Mouse (Mus musculus): ENCODE measurements around the gene Arhgap1.
"Not testable (repeated sequence)": the region's sequence is repeated elsewhere in the genome, so short reads cannot be mapped to it uniquely, and the experiment has no call there.

The Arhgap1 gene

DNA sequence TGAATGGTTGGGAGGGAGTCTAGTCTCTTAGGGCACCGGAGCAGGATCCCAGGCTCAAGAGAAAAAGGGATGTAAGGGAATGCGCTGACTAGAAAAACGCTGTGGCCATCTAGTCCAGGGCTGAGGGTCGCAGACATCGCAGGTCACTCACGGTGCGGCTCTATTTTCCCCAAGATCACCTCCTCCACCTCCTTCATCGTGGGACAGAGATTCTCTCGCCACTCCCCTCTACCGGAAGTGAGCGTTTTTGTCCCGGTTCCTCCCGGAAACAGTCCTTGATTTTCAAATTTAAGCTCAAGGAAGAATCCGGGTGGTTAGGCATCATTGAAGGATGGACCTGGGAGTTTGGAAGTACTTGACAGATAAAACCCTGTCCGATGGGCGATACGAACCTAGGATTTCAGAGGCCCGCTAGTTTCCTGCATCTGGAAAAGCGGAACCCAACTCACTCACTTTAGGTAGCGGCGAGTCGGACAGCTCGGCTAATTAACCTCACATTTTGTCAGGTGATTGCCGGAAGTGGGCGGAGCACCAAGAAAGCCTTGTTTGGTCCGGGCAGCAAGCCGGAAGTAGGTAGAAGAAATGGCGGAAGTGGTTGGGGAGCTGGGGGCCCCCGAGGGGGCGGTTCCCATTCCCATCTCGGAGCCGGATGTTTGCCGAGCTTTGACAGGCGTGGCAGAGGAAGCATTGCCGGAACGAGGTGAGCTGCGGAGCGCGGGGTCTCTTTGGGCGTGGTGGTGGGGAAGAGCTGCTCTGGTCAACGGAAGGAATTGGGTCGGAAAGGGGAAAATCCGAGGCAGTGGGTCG, at the start of gene Arhgap1, which contains the start of gene Zfp408:
Gene Arhgap1 (plus strand): TSS at position 308 of the 807 bp plus-strand sequence.
Gene Zfp408 (minus strand): TSS at position 239 of the 807 bp plus-strand sequence.
- DNase-seq (ENCODE audit: low spot score) = peak; percentile 86

- no peak for DNase-seq (ENCODE audit: low spot score)
Measured at GRCm38 (mm10) chr2:91600475-91600874, 49.2 kb upstream of the Arhgap1 start.

DNA sequence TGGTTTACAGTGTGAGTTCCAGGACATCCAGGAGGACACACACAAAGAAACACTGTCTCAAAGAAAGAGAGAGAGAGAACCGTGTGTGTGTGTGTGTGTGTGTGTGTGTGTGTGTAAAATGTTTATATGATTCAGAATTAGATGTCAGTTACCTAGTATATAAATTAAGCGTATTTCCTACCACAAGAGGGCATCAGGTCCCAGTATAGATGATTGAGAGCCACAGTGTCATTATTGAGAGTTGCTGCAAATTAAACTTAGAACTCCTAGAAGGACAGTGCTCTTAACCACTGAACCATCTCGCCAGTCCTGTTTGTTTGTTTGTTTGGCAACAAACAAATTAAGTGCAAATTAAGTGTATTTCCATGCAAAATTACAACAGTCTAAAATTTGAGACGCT, 47.3 kb upstream of the Arhgap1 start:
- DNase-seq (ENCODE audit: low spot score) = no peak

GRCm38 (mm10) chr2:91609370-91609769, 40.3 kb upstream of the Arhgap1 start:
- not testable (repeated sequence) for DNase-seq (ENCODE audit: low spot score)

- DNase-seq (ENCODE audit: low spot score) = no peak
Measured at GRCm38 (mm10) chr2:91622356-91622755, 27.3 kb upstream of the Arhgap1 start.

GRCm38 (mm10) chr2:91623366-91623765, 26.3 kb upstream of the Arhgap1 start:
- DNase-seq (ENCODE audit: low spot score) = not testable (repeated sequence)

- DNase-seq (ENCODE audit: low spot score) = no peak
Measured at GRCm38 (mm10) chr2:91627486-91627885, 22.2 kb upstream of the Arhgap1 start.

GRCm38 (mm10) chr2:91628171-91628570, 21.5 kb upstream of the Arhgap1 start:
- no peak for DNase-seq (ENCODE audit: low spot score)

DNA sequence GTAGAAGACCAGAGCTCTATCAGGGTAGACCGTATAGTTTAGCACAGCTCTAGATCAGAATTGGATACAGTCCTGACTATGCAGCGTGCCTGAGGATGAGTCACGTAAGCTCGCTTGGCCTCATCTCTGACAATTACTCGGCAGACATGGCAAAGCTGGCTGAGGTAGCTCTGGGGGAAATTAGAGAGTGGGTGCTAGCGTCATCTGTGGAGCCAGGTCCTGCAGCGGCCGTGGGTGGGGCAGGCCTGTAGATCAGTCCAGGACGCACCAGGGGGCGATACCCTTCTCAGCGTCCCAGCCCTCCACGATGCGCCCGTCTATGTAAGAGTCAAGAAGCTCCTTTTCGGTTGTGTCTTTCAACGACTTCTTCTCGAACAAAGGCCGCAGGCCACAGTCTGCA, 20.0 kb upstream of the Arhgap1 start:
- no peak for DNase-seq (ENCODE audit: low spot score)

DNA sequence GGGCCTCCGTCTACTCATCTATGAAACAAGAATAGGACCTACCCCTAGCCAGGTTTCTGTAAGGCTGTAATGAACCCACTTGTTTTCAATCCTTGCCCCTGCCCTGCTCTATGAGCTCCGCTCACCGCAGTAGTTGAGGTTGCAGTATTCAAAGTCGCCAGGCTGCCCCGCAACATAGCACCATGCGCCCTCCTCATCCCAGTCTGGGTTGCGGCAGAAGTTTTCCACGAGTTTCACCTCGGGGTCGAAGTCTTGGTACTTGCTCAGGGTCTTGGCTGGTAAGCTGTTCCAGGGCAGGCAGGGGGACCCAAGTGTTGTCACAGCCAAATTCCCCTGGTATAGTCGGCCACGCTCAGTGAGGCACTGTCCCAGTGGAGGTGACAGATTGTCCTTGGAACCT, 19.3 kb upstream of the Arhgap1 start:
- DNase-seq (ENCODE audit: low spot score) = no peak

GRCm38 (mm10) chr2:91631826-91632225, 17.8 kb upstream of the Arhgap1 start:
- DNase-seq (ENCODE audit: low spot score) = no peak

DNA sequence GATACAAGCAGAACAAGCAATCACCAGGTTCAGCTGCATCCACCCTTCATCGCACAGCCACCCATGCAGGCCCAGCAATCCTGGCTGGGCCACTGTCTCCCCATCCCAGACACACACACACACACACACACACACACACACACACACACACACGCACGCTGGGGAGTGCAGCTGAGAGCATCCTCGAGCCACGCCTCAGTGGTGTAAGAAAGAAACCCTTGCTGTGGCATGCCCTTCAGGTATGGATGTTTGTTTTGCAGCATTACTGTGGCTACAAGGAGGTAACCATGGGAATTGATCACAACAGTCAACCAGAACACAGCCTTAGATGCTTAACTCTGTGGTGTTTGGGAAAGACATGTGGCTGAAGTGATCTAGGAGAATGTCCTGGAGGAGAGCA, 17.3 kb upstream of the Arhgap1 start:
- DNase-seq (ENCODE audit: low spot score) = no peak

DNA sequence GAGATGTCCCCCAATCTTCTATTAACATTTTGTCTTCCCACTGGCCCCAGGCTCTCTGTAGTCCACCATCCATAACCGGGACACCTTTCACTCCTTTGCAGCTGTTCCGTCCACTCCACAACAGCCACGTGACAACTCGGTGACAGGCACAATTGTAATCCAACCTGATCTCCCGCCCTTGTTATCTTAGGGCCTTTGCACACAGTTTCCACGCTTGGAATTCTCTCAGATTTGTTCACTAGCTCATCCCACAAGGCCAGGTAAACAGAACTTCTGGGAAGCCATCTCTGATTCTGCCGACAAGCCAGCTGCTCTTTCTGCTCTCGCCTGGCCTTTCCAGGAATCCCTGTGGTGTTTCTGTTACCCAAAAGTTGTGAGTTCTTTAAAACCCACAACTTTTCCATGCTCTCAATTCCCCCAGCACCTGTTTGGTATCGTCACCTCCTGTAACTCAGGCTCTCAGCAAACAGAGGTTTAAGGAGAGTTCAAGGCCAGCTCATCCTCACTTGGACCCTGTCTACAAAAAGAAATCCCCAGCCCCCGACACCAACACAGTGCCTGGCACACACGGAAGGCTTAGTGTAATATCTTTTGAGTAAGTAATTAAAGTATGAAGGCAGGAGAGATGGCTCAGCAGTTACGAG, 16.2 kb upstream of the Arhgap1 start:
- DNase-seq (ENCODE audit: low spot score) = no peak

DNA sequence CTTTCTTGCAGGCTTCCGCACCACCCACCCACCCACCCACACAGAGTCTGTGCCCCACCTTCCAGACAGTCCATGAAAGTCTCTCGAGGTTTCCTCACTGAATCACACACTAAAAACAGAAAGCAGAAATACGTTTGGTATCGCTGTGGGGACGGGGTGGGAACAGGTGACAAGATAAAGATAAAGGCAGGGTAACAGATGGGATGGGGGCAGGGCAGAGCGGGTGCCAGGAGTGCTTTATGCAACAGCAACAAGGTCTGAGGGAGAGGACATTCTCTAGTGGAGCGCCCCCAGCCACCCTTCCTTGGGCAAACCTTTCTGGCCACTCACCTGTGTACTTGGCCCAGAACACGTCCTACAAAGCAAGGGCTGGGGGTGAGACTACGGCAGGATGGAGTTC, 14.8 kb upstream of the Arhgap1 start:
- no peak for DNase-seq (ENCODE audit: low spot score)

DNA sequence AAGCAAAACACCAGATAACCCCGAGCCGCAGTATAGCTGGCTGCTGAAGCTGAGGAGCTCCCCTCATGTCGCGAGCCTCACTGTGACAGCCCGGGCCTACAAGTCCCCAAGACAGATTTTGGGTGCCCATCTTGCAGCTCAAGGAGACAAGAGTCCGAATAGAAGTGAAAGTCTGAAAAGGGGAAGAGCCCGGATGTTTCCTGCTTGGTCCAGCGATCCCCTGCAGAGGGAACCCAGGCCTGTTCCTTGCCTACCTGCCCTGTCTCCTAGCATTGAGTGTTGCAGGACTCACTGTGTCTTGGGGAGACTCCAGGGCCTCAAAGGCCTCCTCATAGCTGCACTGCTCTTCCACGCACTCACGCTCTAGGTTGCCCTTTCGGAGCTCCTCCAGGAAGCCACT, 14.2 kb upstream of the Arhgap1 start:
- no peak for DNase-seq (ENCODE audit: low spot score)

- no peak for DNase-seq (ENCODE audit: low spot score)
Measured at GRCm38 (mm10) chr2:91636229-91636628, 13.4 kb upstream of the Arhgap1 start, which contains the start of gene F2. Gene F2, minus strand, starts transcription at chr2:91636414.

DNA sequence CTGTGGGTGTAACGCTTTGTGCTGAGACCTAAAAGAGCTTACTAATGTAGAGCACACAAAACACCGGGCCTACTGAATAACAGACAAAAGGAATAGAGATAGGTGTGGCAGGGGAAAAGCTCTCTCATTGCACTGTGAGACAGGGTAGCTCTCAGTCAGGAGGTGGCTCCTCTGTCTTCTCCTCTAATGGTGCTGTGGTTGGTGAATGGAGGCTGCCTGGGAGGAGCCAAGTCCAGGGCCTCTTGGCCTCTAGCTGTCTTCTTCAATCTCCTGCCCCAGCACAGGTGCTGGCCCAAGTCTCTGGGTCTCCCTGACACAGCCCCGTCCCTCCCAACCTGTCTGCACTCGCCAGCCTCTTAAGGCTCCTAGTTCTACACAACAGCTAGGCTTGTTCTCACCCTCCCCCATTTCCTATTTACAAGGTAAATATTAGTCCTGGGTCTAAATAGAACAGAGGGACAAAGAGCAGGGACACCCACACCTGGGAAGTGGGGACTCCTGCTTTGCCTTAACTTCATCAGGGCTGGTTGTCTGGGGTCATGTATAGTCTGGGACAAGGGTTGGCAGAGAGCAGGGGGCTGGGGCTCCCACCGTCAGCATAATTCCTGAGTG, 12.8 kb upstream of the Arhgap1 start:
- no peak for DNase-seq (ENCODE audit: low spot score)

DNA sequence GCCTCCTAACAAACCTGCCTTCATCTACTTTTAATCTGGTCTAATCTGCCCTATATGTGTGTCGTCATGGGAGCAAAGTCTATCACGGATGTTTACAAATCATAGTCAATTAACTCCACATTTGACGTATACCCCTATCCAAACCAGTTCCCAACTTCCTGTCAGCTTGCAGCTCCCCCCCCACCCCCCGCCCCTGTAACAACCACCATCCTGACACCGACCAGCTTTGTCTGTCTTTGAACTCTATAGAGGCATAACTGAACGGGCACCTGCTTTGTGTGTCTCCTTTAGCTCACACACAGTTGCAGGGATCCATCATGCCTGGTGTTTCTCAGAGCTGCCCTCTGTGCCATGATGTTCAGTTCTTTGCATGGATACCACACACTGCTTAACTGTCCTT, 10.7 kb upstream of the Arhgap1 start:
- DNase-seq (ENCODE audit: low spot score) = no peak

GRCm38 (mm10) chr2:91642825-91643415, 6.7 kb upstream of the Arhgap1 start:
- DNase-seq (ENCODE audit: low spot score) = no peak

DNA sequence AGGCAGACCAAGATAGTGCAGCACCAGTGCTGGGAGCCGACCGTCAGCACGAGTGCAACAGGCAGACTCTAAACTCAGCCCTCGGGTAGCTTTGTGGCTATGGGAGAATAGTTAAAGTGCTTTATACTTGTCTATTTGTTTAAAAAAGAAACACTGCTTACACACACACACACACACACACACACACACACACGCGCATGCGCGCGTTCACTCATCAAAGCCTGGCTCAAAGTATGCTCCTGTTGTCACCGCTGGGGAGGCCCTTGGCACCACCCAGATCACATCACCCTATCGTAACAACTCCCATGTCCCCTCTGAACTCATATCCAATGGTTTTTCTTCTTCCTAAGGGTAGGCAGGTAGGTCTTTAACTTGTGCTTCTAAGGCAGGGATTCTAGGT, 5.6 kb upstream of the Arhgap1 start:
- no peak for DNase-seq (ENCODE audit: low spot score)

DNA sequence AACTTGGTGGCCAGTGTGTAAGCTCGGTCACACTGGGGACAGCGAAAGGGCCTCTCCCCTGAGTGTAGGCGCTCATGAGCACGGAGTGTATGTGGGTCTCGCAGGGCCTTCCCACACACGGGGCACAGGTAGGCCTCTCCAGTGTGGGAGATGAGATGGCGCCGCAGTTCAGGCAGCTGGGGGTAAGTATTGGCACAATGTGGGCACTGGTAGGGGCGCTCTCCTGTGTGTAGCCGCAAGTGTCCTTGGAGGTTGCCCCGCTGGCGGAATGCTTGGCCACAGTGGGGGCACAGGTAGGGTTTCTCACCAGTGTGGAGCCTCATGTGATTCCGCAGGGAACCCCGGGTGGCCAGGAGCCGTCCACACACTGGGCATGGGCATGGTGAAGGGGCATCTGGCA, 4.3 kb upstream of the Arhgap1 start:
- DNase-seq (ENCODE audit: low spot score) = no peak

DNA sequence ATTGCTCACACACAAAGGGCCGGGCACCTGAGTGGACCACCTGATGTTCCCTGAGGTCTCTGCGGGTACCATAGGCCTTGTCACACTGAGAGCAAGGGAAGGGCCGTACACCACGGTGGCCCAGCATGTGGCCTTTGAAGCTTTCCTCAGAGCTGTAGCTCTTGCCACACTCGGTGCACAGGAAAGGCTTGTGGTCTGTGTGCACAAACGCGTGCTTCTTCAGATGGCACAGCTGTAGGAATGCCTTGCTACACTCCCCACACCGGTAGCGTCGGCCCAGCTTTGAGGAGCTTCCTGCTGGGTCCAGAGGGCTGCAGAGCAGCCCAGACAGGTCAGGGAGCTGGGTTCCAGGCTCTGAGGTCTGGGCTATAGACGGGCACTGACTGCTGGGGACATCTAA, 3.8 kb upstream of the Arhgap1 start:
- no peak for DNase-seq (ENCODE audit: low spot score)

- no peak for DNase-seq (ENCODE audit: low spot score)
Measured at GRCm38 (mm10) chr2:91646733-91647132, 2.9 kb upstream of the Arhgap1 start.
